8 mouse cellular contexts compared by ENCODE assay signal in the genomic region with DNA sequence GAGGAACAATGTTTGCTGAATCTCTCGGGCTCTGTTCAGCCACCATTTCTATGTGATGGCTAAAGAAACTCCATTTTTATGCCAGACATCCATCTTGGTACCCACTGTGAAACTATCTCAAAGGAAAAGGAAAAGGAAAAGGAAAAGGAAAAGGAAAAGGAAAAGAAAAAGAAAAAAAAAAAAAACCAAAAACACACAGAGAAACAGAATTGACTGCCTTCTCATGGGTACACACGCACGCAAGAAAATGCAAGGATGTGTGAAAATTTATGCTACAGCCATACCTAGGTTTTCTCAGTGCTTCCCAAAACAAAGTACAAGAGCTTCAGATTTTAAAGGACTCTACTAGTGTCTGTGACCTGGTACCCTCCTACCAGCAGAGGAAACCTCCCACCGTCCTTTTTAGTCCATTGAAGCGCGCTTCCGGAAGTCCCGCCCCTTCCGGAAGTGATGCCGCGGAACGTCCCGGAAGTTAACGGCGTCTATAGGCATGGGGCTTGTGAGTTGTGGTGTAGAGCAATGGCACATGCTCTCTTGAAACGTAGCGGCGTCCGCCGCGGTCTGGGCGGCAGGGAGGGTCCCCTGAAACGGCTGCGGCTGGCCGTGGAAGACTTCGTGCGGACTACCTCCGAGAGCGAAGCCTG. TPM values are rescaled to one million over a fixed set of nuclear protein-coding genes. Genes with fewer than 3 reads are reported as not detected.
DNase-seq lines count a peak whose midpoint lies in the region; ATAC-seq lines count a peak whose summit lies in the region.

Gene Nom1, plus strand, starts transcription at position 437 of the 644 bp plus-strand sequence.

- peak within 1 kb of the TSS; percentile 59 for H3K9ac ChIP-seq in hindbrain, embryonic 15.5 days

- H3K27me3 ChIP-seq in hindbrain, embryonic 15.5 days: peaks cover 9% of the 10 kb centered on the region; the same call in 1 of the 2 replicates

- peaks cover 33% of the 10 kb centered on the region for H3K36me3 ChIP-seq in hindbrain, embryonic 15.5 days

- H3K4me1 ChIP-seq in hindbrain, embryonic 15.5 days (replicated peaks): peaks cover 27% of the 10 kb centered on the region

- WGBS in hindbrain, embryonic 15.5 days: 4% methylated on average over 29 of the region's 29 CpGs

- H3K4me2 ChIP-seq in hindbrain, embryonic 15.5 days: peak within 1 kb of the TSS; percentile 94

- ATAC-seq in hindbrain, embryonic 15.5 days (ENCODE audit: low FRiP score, low read depth): peak; percentile 99

- H3K4me3 ChIP-seq in hindbrain, embryonic 15.5 days: peak within 1 kb of the TSS; percentile 83

- no peaks in the 10 kb centered on the region for H3K9me3 ChIP-seq in hindbrain, embryonic 15.5 days

- peak; percentile 93 for DNase-seq in T-cell, adult 2 months (ENCODE audit: low spot score)
- peak; percentile 87 to 88 for DNase-seq in cerebellum, postnatal 36 days
- peak; percentile 90 to 93 for DNase-seq in frontal cortex, postnatal 36 days (ENCODE audit: low spot score in 2 of 2)
- peak; percentile 81 for DNase-seq in left cerebral cortex, adult 11 months (ENCODE audit: low spot score)
- peak; percentile 91 to 93 for DNase-seq in lung, postnatal 4 days
- peak; percentile 84 for DNase-seq in retina, postnatal 7 days (ENCODE audit: low read depth, low spot score)
- peak; percentile 75 for DNase-seq in urinary bladder, adult 2 months (ENCODE audit: low spot score)

- H3K27ac ChIP-seq in hindbrain, embryonic 15.5 days (replicated peaks): peak within 1 kb of the TSS; percentile 79

RNA-seq across cellular contexts. Expression of gene Nom1, which starts in this region (rescaled TPM):
- 17.9 and 19.3 TPM in 2 replicates for polyA plus RNA-seq in hindbrain, embryonic 15.5 days (2015; fragmentation: Nextera tagmentation; extraction: Ambion mirVana)
- 21.1 and 22.9 TPM in 2 replicates for polyA plus RNA-seq in urinary bladder, adult 2 months (2012; rRNA removed)

Comparison
In these comparisons a context has a peak if more than half of its experiments do, and no peak if none do; other contexts are left out.
1. Peak in every context shown above with its lines: DNase-seq, ATAC-seq, H3K4me3 ChIP-seq and H3K27ac ChIP-seq.